Mouse (Mus musculus): ENCODE results near the gene Dnttip2.

DNA sequence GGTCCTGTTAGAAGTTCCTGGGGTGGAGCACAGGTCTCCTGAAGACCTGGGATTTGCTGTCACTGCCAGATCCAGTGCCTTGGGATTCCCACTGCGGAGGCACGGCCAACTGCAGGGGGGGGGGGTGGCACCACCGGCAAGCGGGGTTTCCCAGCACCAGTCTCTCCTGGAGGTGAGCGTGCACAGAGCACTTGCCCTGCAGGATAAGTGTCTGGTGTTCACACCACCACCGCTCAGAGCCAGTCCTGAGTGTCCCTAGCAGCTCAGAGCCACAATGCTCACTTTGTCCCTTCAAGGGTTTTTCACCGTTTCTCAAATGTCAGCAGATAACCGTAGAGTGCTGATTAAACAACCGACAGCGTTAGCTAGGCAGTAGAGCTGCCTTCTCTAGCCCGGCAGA, 42.4 kb downstream of the Dnttip2 start:
- TF ChIP-seq GATA1 (IDR thresholded peaks at IDR 0.05; ENCODE audit: low read length) = no peak
- TF ChIP-seq TAL1 (IDR thresholded peaks at IDR 0.05; ENCODE audit: low read length) = no peak
